Mouse (Mus musculus) neural tube, embryonic 11.5 days (tissue): ENCODE measurements around the gene Ap1g2. TPM values are rescaled to one million over a fixed set of nuclear protein-coding genes. Genes with fewer than 3 reads are reported as not detected.

ENCODE experiments used
- polyA plus RNA-seq: library from polyadenylated mRNA; unstranded; fragments of >200 nt; fragmentation: Nextera tagmentation; extraction: Ambion mirVana; gene quantifications from 2 replicates; pipeline ENCODE4 v1.2.1, GENCODE M21; 2014

The Ap1g2 gene
- polyA plus RNA-seq, 1 experiment from 2014 or later: 6.8 TPM

Other genes with a start within 250 kb of the Ap1g2 start
- 19.3 and 21.9 TPM in 2 replicates for gene Homez, start 235.6 kb downstream of the Ap1g2 start, polyA plus RNA-seq
- gene Ppp1r3e, start 229.0 kb downstream of the Ap1g2 start, polyA plus RNA-seq: 1.3 and 1.5 TPM in 2 replicates
- 2.9 and 3.7 TPM in 2 replicates for gene Bcl2l2, start 223.2 kb downstream of the Ap1g2 start, polyA plus RNA-seq
- 0.20 TPM in 1 of 2 replicates, not detected in the other for gene Gm20521, start 223.2 kb downstream of the Ap1g2 start, polyA plus RNA-seq
- 171 and 179 TPM in 2 replicates for gene Pabpn1, start 214.1 kb downstream of the Ap1g2 start, polyA plus RNA-seq
- gene Slc22a17, start 193.5 kb downstream of the Ap1g2 start, polyA plus RNA-seq: 45.8 and 47.2 TPM in 2 replicates
- 29.1 and 31.1 TPM in 2 replicates for gene Efs, start 180.5 kb downstream of the Ap1g2 start, polyA plus RNA-seq
- not detected in 2 replicates for gene Il25, start 173.9 kb downstream of the Ap1g2 start, polyA plus RNA-seq
- 3.3 and 4.5 TPM in 2 replicates for gene Cmtm5, start 170.3 kb downstream of the Ap1g2 start, polyA plus RNA-seq
- 3.2 and 4.7 TPM in 2 replicates for gene Myh6, start 139.7 kb downstream of the Ap1g2 start, polyA plus RNA-seq
- gene Gm17428, start 129.7 kb downstream of the Ap1g2 start, polyA plus RNA-seq: not detected in 2 replicates
- 15.1 and 15.6 TPM in 2 replicates for gene Myh7, start 112.0 kb downstream of the Ap1g2 start, polyA plus RNA-seq
- gene Ngdn, start 91.1 kb downstream of the Ap1g2 start, polyA plus RNA-seq: 83.9 and 92.4 TPM in 2 replicates
- 16.6 and 17.6 TPM in 2 replicates for gene Zfhx2, start 14.3 kb downstream of the Ap1g2 start, polyA plus RNA-seq
- 22.4 and 23.7 TPM in 2 replicates for gene Thtpa, start 11.8 kb downstream of the Ap1g2 start, polyA plus RNA-seq
- gene Jph4, start 10.3 kb upstream of the Ap1g2 start, polyA plus RNA-seq: 3.8 and 4.4 TPM in 2 replicates
- gene Dhrs2, start 115.4 kb upstream of the Ap1g2 start, polyA plus RNA-seq: not detected in 2 replicates